Mouse (Mus musculus) forebrain, embryonic 16.5 days (tissue): ENCODE data around the gene Tmsb10. TPM values are rescaled to one million over a fixed set of nuclear protein-coding genes. Genes with fewer than 3 reads are reported as not detected.

Source experiments
- ATAC-seq: fragments of 200-750 bp; cut with Nextera tagmentation; 2 replicates; pipeline ENCODE4 v1.8.0; 2017; ENCODE audit warnings: mild to moderate bottlenecking, moderate library complexity
- H3K27ac ChIP-seq: fragments of 300-500 bp; sonication (generic); 2 replicates; pipeline ENCODE4 v1.5.1; 2014; ENCODE audit warnings: low read length, control low read depth
- H3K27me3 ChIP-seq: fragments of 300-500 bp; sonication (generic); replicated peaks from 2 replicates; pipeline ENCODE4 v1.6.1; 2014; ENCODE audit warnings: low read length; ENCODE audit not compliant: control insufficient read depth, insufficient read depth
- H3K36me3 ChIP-seq: fragments of 300-500 bp; sonication (generic); 2 replicates; pipeline ENCODE4 v1.6.1; 2014; ENCODE audit not compliant: control insufficient read depth, insufficient read depth
- H3K4me1 ChIP-seq: fragments of 300-500 bp; sonication (generic); replicated peaks from 2 replicates; pipeline ENCODE4 v1.6.1; 2014; ENCODE audit warnings: low read length; ENCODE audit not compliant: control insufficient read depth, insufficient read depth
- H3K4me2 ChIP-seq: fragments of 300-500 bp; sonication (generic); 2 replicates; pipeline ENCODE4 v1.6.1; 2014; ENCODE audit warnings: mild to moderate bottlenecking, low read length, control low read depth
- H3K4me3 ChIP-seq: fragments of 300-500 bp; sonication (generic); replicated peaks from 2 replicates; pipeline ENCODE4 v1.5.1; 2014; ENCODE audit warnings: mild to moderate bottlenecking, low read length, control low read depth
- H3K9ac ChIP-seq: fragments of 300-500 bp; sonication (generic); replicated peaks from 2 replicates; pipeline ENCODE4 v1.6.1; 2014; ENCODE audit warnings: low read depth, low read length, control low read depth
- H3K9me3 ChIP-seq: fragments of 300-500 bp; sonication (generic); 2 replicates; pipeline ENCODE4 v1.6.1; 2016; ENCODE audit warnings: low read length; ENCODE audit not compliant: control insufficient read depth
- WGBS: fragments of 180-500 bp; shearing (Covaris S2); extraction: QIAGEN DNeasy Blood & Tissue Kit; methylation state at CpG from one replicate; pipeline ENCODE4 v1.1.7; 2014; 5-methylcytosine and 5-hydroxymethylcytosine counted together
- polyA plus RNA-seq: library from polyadenylated mRNA; unstranded; fragments of >200 nt; fragmentation: Nextera tagmentation; extraction: Ambion mirVana; gene quantifications from 2 replicates; pipeline ENCODE4 v1.2.1, GENCODE M21; 2015

Tmsb10 gene
- polyA plus RNA-seq, 1 experiment from 2014 or later = 3,669 TPM

DNA sequence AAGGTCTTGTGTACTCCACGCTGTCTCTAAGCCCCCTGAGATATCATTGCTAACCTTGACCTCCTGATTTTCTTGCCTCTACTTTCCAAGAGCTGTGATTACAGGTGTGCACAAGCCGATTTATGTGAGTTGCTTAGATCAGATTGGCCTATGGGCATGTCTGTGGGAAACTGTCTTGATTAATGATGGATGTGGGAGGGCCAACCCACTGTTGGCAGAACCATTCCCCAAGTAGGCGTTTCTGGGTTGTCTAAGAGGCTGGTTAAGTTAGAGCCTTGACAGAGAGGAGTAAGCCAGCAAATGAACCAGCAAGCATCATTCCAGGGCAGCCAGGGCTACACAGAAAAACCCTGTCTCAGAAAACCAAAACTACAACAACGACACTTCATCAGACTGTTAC is 32.5 kb downstream of the Tmsb10 start:
- Histone ChIP-seq H3K4me1 (no peaks in the 10 kb centered on the region), H3K36me3 (no peaks in the 10 kb centered on the region), H3K27me3 (no peaks in the 10 kb centered on the region), H3K4me3 (no peak overlapping the region), H3K9ac (no peak overlapping the region), H3K27ac (no peak overlapping the region), H3K4me2 (no peak overlapping the region), H3K9me3 (no peaks in the 10 kb centered on the region)
- WGBS = 91% methylated on average over 4 of the region's 4 CpGs
- ATAC-seq = no peak

DNA sequence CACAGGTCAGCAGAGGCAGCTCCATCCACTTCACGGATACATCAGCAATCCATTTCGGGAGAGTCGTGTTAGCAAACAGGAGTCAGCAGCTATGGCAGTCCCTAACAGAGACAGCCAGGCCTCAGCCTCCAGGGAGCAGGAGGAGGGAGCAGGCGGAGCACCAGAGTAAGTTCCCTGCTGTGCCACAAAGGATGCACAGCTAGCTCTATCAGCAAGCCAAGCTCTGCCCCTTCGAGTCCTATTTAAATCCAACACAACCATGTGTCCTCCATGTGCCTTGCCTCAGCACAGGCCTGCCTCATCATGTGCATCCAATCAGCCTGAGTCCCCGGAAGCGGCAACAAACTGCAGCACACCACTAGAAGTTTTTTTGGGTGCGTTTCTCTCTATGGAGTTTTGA is 35.2 kb downstream of the Tmsb10 start:
- no peak overlapping the region for H3K27ac ChIP-seq
- H3K9me3 ChIP-seq = no peaks in the 10 kb centered on the region
- no peaks in the 10 kb centered on the region for H3K27me3 ChIP-seq
- no peak overlapping the region for H3K4me3 ChIP-seq
- 81% methylated on average over 8 of the region's 8 CpGs for WGBS
- H3K36me3 ChIP-seq = no peaks in the 10 kb centered on the region
- H3K9ac ChIP-seq = no peak overlapping the region
- H3K4me1 ChIP-seq = no peaks in the 10 kb centered on the region
- no peak overlapping the region for H3K4me2 ChIP-seq
- no peak for ATAC-seq

DNA sequence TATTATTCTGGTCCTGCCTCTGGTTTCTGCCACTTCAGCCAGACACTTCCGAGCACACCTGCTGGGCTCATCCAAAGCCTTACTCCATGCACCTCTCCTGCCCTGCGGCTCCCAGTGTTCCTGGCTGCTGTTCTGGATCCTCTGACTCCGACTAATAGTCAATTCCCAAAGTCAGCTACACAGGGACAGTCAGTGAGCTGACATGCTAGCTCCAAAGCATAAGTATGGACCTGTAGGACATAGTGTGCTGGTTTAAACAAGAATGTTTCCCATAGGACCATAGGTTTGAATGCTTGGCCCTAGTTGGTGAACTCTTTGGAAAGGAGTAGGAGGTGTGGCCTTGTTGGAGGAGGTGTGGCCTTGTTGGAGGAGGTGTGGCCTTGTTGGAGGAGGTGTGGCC is 37.5 kb downstream of the Tmsb10 start:
- Histone ChIP-seq H3K9me3 (no peaks in the 10 kb centered on the region), H3K27ac (no peak overlapping the region), H3K36me3 (no peaks in the 10 kb centered on the region), H3K4me2 (no peak overlapping the region), H3K27me3 (no peaks in the 10 kb centered on the region), H3K4me3 (no peak overlapping the region), H3K9ac (no peak overlapping the region), H3K4me1 (no peaks in the 10 kb centered on the region)
- 97% methylated on average over 3 of the region's 3 CpGs for WGBS
- no peak for ATAC-seq

DNA sequence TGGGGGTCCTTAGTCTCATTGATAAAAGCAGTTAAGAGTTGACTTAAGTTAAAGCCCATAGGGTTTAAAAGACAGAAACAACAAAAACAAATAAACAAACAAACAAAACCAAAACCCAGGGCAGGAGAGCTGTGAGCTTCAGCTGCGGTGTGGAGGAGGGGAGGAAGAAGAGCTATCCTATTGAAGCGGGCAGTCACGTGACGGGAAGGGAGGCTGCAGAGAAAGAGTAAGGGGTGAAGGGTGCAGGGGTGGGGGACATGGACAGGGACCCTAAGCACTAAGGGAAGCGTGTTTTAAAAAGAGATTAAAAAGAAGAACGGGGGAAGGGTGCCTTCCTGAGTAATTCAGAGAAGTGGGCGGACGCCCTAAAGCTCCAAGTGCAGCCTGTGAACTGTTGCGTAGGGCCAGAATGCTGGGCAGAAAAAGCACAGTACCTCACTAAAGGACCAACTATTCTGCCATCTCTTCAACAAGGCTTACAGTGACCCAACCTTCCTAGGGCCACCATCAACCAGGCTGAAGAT is 40.0 kb downstream of the Tmsb10 start:
- Histone ChIP-seq H3K27ac (no peak overlapping the region), H3K36me3 (no peaks in the 10 kb centered on the region), H3K4me2 (no peak overlapping the region), H3K4me3 (no peak overlapping the region), H3K9ac (no peak overlapping the region), H3K9me3 (no peaks in the 10 kb centered on the region), H3K4me1 (no peaks in the 10 kb centered on the region), H3K27me3 (no peaks in the 10 kb centered on the region)
- WGBS = 62% methylated on average over 9 of the region's 9 CpGs
- no peak for ATAC-seq

DNA sequence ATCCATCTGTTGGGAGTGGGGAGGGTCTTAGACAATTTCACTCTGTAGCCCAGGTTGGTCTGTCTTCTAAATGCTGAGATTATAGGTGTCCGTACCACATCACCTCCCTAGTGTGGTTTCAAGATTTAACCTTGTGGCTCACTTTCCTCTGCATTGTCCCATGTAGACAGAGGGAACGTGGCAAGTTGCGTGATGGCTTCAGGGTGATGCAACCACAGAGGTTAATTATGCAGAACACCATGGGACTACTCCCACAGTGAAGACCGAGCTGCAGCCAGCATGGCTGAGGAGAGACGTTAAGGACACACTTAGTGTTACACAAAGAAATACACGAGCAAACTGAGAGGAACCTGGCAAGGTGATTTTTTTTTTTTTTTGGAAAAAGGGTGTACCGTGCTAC is 42.2 kb downstream of the Tmsb10 start:
- H3K4me3 ChIP-seq = no peak overlapping the region
- no peaks in the 10 kb centered on the region for H3K27me3 ChIP-seq
- H3K4me2 ChIP-seq = no peak overlapping the region
- H3K9me3 ChIP-seq = no peaks in the 10 kb centered on the region
- 80% methylated on average over 7 of the region's 7 CpGs for WGBS
- no peak for ATAC-seq
- no peaks in the 10 kb centered on the region for H3K4me1 ChIP-seq
- no peak overlapping the region for H3K9ac ChIP-seq
- no peak overlapping the region for H3K27ac ChIP-seq
- H3K36me3 ChIP-seq = no peaks in the 10 kb centered on the region

DNA sequence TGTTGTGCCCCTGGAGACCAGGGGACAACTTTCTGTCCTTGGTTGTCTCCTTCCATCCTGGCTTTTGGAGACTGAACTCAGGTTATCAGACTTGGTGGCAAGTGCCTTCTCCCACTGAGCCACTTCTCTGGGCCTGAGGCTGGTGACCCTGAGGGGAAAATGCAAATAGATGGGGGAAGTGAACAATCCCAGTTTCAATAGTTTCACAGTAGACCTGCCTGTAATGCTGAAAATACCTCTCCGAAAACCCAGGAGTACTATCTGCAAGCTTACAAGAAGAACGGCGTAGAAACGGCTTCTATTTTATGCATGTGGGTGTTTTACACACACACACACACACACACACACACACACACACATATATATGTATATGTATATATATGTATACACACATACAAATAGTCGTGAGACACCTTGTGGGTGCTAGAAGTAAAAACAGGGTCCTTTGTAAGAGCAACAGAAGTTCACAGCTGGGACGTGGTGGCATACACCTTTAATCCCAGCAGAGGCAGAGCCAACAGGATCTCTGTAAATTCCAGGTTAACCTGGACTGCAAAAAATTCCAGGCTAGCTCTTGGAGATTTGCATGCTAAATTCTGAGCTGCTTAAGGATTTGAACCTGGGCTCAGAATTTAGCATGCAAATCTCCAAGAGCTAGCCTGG is 44.3 kb downstream of the Tmsb10 start:
- H3K36me3 ChIP-seq = no peaks in the 10 kb centered on the region
- H3K4me1 ChIP-seq = no peaks in the 10 kb centered on the region
- no peak overlapping the region for H3K4me2 ChIP-seq
- no peak overlapping the region for H3K9ac ChIP-seq
- no peak overlapping the region for H3K27ac ChIP-seq
- 82% methylated on average over 6 of the region's 6 CpGs for WGBS
- no peaks in the 10 kb centered on the region for H3K9me3 ChIP-seq
- no peaks in the 10 kb centered on the region for H3K27me3 ChIP-seq
- no peak for ATAC-seq
- no peak overlapping the region for H3K4me3 ChIP-seq

DNA sequence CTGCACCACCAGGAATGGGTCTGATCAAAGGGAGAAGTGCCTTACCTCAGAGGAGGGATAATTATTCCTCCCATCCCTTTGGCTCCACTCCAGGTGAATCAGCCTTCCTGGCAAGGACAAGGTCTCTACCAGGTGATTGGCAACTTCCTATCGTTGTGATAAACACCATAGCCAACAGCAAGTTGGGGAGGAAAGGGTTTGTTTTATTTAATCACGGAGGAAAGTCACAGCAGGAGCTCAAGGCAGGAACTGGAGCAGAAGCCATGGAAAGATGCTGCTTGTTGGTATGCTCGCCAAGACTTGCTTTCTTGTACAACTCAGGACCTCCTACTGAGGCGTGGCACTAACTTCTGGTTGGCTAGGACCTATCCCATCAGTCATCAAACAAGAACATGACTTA is 47.3 kb downstream of the Tmsb10 start:
- H3K4me2 ChIP-seq = no peak overlapping the region
- H3K27ac ChIP-seq = no peak overlapping the region
- H3K36me3 ChIP-seq = no peaks in the 10 kb centered on the region
- no peak overlapping the region for H3K9ac ChIP-seq
- H3K4me3 ChIP-seq = no peak overlapping the region
- WGBS = 62% methylated on average over 4 of the region's 4 CpGs
- no peaks in the 10 kb centered on the region for H3K9me3 ChIP-seq
- no peaks in the 10 kb centered on the region for H3K4me1 ChIP-seq
- no peak for ATAC-seq
- no peaks in the 10 kb centered on the region for H3K27me3 ChIP-seq

Other genes with a start within 250 kb of the Tmsb10 start
- gene Tcf7l1, start 169.5 kb downstream of the Tmsb10 start, polyA plus RNA-seq = 4.8 and 6.2 TPM in 2 replicates
- gene Kcmf1, start 58.8 kb downstream of the Tmsb10 start, polyA plus RNA-seq = 31.1 and 31.7 TPM in 2 replicates